Mouse (Mus musculus) C2C12 (cell line): ENCODE results near the gene Ppp2r5d. TPM values are rescaled to one million over a fixed set of nuclear protein-coding genes. Genes with fewer than 3 reads are reported as not detected.

ENCODE experiments used
- H3K27me3 ChIP-seq: one replicate; pipeline ENCODE4 v1.6.1; 2011; ENCODE audit not compliant: control insufficient read depth, insufficient read depth, insufficient read length
- H3K36me3 ChIP-seq: one replicate; pipeline ENCODE4 v1.6.1; 2011; ENCODE audit not compliant: control insufficient read depth, insufficient read depth
- H3K4me3 ChIP-seq: one replicate; pipeline ENCODE4 v1.5.1; 2011; ENCODE audit warnings: mild to moderate bottlenecking, control low read depth; ENCODE audit not compliant: poor library complexity, insufficient read depth, severe bottlenecking
- H3K79me2 ChIP-seq: one replicate; pipeline ENCODE4 v1.6.1; 2011; ENCODE audit not compliant: control insufficient read depth, insufficient read depth
- H3K79me3 ChIP-seq: one replicate; pipeline ENCODE4 v1.6.1; 2011; ENCODE audit warnings: low read depth, control low read depth
- H3ac ChIP-seq: one replicate; pipeline ENCODE3; 2011; ENCODE audit warnings: low read depth; ENCODE audit not compliant: control insufficient read depth, insufficient read length
- CEBPB ChIP-seq: IDR thresholded peaks from one replicate; pipeline ENCODE4 v1.6.1; 2011; ENCODE audit warnings: low read depth, mild to moderate bottlenecking, control low read depth, moderate library complexity
- CTCF ChIP-seq: IDR thresholded peaks from one replicate; pipeline ENCODE4 v1.5.1; 2011; ENCODE audit not compliant: control insufficient read depth, insufficient read depth, insufficient read length
- FOSL1 ChIP-seq: IDR thresholded peaks from one replicate; pipeline ENCODE4 v1.8.0; 2011; ENCODE audit warnings: mild to moderate bottlenecking, low read length; ENCODE audit not compliant: poor library complexity, insufficient read depth, severe bottlenecking
- MAX ChIP-seq: IDR thresholded peaks from one replicate; pipeline ENCODE4 v1.6.1; 2011; ENCODE audit warnings: mild to moderate bottlenecking, control low read depth
- MYOD1 ChIP-seq: IDR thresholded peaks from one replicate; pipeline ENCODE4 v1.6.1; 2011; ENCODE audit warnings: low read depth; ENCODE audit not compliant: control insufficient read depth, insufficient read length
- MYOG ChIP-seq: IDR thresholded peaks from one replicate; pipeline ENCODE4 v1.6.1; 2011; ENCODE audit not compliant: control insufficient read depth, insufficient read length; ENCODE audit errors: extremely low read depth
- USF1 ChIP-seq: IDR thresholded peaks from one replicate; pipeline ENCODE4 v1.6.1; 2011; ENCODE audit warnings: low read depth, mild to moderate bottlenecking, control low read depth, moderate library complexity
- polyA plus RNA-seq: library from polyadenylated mRNA; unstranded; fragments of >200 nt; fragmentation: generic; extraction: Trizol; gene quantifications from one replicate; pipeline ENCODE4 v1.2.1, GENCODE M21; 2012; ENCODE audit warnings: missing spikeins

The Ppp2r5d gene
- polyA plus RNA-seq, 1 experiment: 99.5 TPM

GRCm38 (mm10) chr17:46725273-46725672 lies 20.4 kb upstream of the Ppp2r5d start:
- Histone ChIP-seq H3K79me3 (no peaks in the 10 kb centered on the region), H3K27me3 (no peaks in the 10 kb centered on the region), H3K79me2 (no peaks in the 10 kb centered on the region), H3K36me3 (no peaks in the 10 kb centered on the region), H3K4me3 (no peak overlapping the region), H3ac (no peak overlapping the region)
- no peak for TF ChIP-seq MAX
- TF ChIP-seq CTCF: peak; percentile 21

GRCm38 (mm10) chr17:46724477-46725084 lies 19.7 kb upstream of the Ppp2r5d start:
- Histone ChIP-seq H3K79me3 (no peaks in the 10 kb centered on the region), H3ac (no peak overlapping the region), H3K27me3 (no peaks in the 10 kb centered on the region), H3K36me3 (no peaks in the 10 kb centered on the region), H3K4me3 (no peak overlapping the region), H3K79me2 (no peaks in the 10 kb centered on the region)
- TF ChIP-seq USF1 (no peak), MAX (no peak), FOSL1 (no peak), CEBPB (no peak), CTCF (no peak), MYOD1 (no peak), MYOG (no peak)

- Histone ChIP-seq H3K79me3 (no peaks in the 10 kb centered on the region), H3ac (no peak overlapping the region), H3K79me2 (no peaks in the 10 kb centered on the region), H3K36me3 (no peaks in the 10 kb centered on the region), H3K4me3 (no peak overlapping the region), H3K27me3 (no peaks in the 10 kb centered on the region)
- TF ChIP-seq FOSL1 (no peak), MYOD1 (no peak), CEBPB (no peak), MYOG (no peak), USF1 (no peak), CTCF (no peak)
Measured at GRCm38 (mm10) chr17:46721077-46721476, 16.2 kb upstream of the Ppp2r5d start.

- Histone ChIP-seq H3ac (no peak overlapping the region), H3K27me3 (no peaks in the 10 kb centered on the region), H3K4me3 (no peak overlapping the region), H3K79me2 (peaks cover 27% of the 10 kb centered on the region), H3K36me3 (peaks cover 20% of the 10 kb centered on the region), H3K79me3 (peaks cover 12% of the 10 kb centered on the region)
- TF ChIP-seq FOSL1: no peak
- no peak for TF ChIP-seq MYOG
- TF ChIP-seq CTCF: no peak
- no peak for TF ChIP-seq CEBPB
- no peak for TF ChIP-seq MYOD1
- TF ChIP-seq MAX: no peak
- no peak for TF ChIP-seq USF1
Measured at GRCm38 (mm10) chr17:46714756-46715481, 10.0 kb upstream of the Ppp2r5d start.

- no peak for TF ChIP-seq CEBPB
- no peak for TF ChIP-seq MYOD1
- no peak for TF ChIP-seq CTCF
- TF ChIP-seq USF1: no peak
- TF ChIP-seq MAX: no peak
- no peak for TF ChIP-seq FOSL1
- no peak for TF ChIP-seq MYOG
- no peak overlapping the region for H3K4me3 ChIP-seq
- H3ac ChIP-seq: no peak overlapping the region
- peaks cover 27% of the 10 kb centered on the region for H3K79me2 ChIP-seq
- no peaks in the 10 kb centered on the region for H3K27me3 ChIP-seq
- H3K79me3 ChIP-seq: peaks cover 12% of the 10 kb centered on the region
- peaks cover 20% of the 10 kb centered on the region for H3K36me3 ChIP-seq
Measured at GRCm38 (mm10) chr17:46713849-46714248, 8.9 kb upstream of the Ppp2r5d start.

- peaks cover 20% of the 10 kb centered on the region for H3K36me3 ChIP-seq
- H3K79me2 ChIP-seq: peaks cover 27% of the 10 kb centered on the region
- H3ac ChIP-seq: peak overlapping the region; percentile 100
- TF ChIP-seq CTCF (no peak), FOSL1 (no peak), MYOD1 (no peak), USF1 (no peak), MYOG (no peak), MAX (no peak), CEBPB (no peak)
- peaks cover 12% of the 10 kb centered on the region for H3K79me3 ChIP-seq
- H3K4me3 ChIP-seq: peak overlapping the region; percentile 83
- no peaks in the 10 kb centered on the region for H3K27me3 ChIP-seq
Measured at GRCm38 (mm10) chr17:46712442-46712841, 7.5 kb upstream of the Ppp2r5d start.
